Mouse (Mus musculus): ENCODE data around the gene Timd4. TPM values are rescaled to one million over a fixed set of nuclear protein-coding genes. Genes with fewer than 3 reads are reported as not detected.

Gene Timd4
- polyA plus RNA-seq, 1 experiment from 2014 or later = 7.9 TPM

GRCm38 (mm10) chr11:46835080-46835479 is 24.5 kb downstream of the Timd4 start:
- H3K4me3 ChIP-seq (ENCODE audit: low read depth, low read length) = no peak overlapping the region
- H3K9ac ChIP-seq (replicated peaks) = no peak overlapping the region
- no peak overlapping the region for H3K4me2 ChIP-seq (ENCODE audit: low read depth, low read length)
- H3K4me1 ChIP-seq (ENCODE audit: insufficient read depth) = no peaks in the 10 kb centered on the region
- H3K27ac ChIP-seq (ENCODE audit: low read depth) = no peak overlapping the region
- no peaks in the 10 kb centered on the region for H3K9me3 ChIP-seq (ENCODE audit: low read length)
- 57% methylated on average over 1 of the region's 1 CpGs for WGBS (ENCODE audit: insufficient replicate concordance)
- H3K36me3 ChIP-seq (replicated peaks; ENCODE audit: insufficient read depth, low read length) = no peaks in the 10 kb centered on the region
- no peaks in the 10 kb centered on the region for H3K27me3 ChIP-seq (ENCODE audit: insufficient read depth, low read length)
- DNase-seq (no peak), ATAC-seq (no peak)
- no peak for TF ChIP-seq CTCF (IDR thresholded peaks at IDR 0.05; ENCODE audit: low read depth)
- TF ChIP-seq EP300 (IDR thresholded peaks at IDR 0.05; ENCODE audit: low read depth) = no peak

- no peak overlapping the region for H3K4me2 ChIP-seq (ENCODE audit: low read depth, low read length)
- H3K36me3 ChIP-seq (replicated peaks; ENCODE audit: insufficient read depth, low read length) = no peaks in the 10 kb centered on the region
- H3K4me3 ChIP-seq (ENCODE audit: low read depth, low read length) = no peak overlapping the region
- DNase-seq = no peak
- no peak for ATAC-seq
- 69% methylated on average over 2 of the region's 2 CpGs for WGBS (ENCODE audit: insufficient replicate concordance)
- no peak overlapping the region for H3K27ac ChIP-seq (ENCODE audit: low read depth)
- no peak overlapping the region for H3K9ac ChIP-seq (replicated peaks)
- no peak for TF ChIP-seq EP300 (IDR thresholded peaks at IDR 0.05; ENCODE audit: low read depth)
- no peaks in the 10 kb centered on the region for H3K9me3 ChIP-seq (ENCODE audit: low read length)
- no peaks in the 10 kb centered on the region for H3K27me3 ChIP-seq (ENCODE audit: insufficient read depth, low read length)
- no peaks in the 10 kb centered on the region for H3K4me1 ChIP-seq (ENCODE audit: insufficient read depth)
Measured at GRCm38 (mm10) chr11:46842015-46842726, 31.6 kb downstream of the Timd4 start.

DNA sequence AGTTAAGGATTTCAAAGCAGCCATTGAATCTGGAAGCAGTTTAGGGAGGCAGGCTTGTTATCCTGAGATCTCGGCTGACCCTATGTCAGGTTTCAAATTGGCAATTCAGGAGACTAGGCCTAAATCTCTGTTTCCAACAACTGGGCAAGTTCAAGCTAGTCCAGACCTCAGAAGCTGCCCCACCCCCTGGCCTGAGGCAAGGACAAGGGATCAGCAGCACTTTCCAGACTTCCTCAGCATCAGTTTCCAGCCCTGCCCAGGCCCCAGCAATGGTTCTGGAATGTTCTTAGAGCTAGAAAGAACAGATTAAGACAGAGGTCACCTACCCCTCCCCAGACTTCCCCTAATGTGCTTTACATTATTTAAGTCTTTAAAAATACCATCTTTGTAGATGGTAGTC is 36.1 kb downstream of the Timd4 start:
- DNase-seq (no peak), ATAC-seq (no peak)
- H3K9ac ChIP-seq (replicated peaks) = no peak overlapping the region
- H3K4me2 ChIP-seq (ENCODE audit: low read depth, low read length) = no peak overlapping the region
- no peak overlapping the region for H3K4me3 ChIP-seq (ENCODE audit: low read depth, low read length)
- H3K27ac ChIP-seq (ENCODE audit: low read depth) = no peak overlapping the region
- no peaks in the 10 kb centered on the region for H3K27me3 ChIP-seq (ENCODE audit: insufficient read depth, low read length)
- no peaks in the 10 kb centered on the region for H3K36me3 ChIP-seq (replicated peaks; ENCODE audit: insufficient read depth, low read length)
- WGBS (ENCODE audit: insufficient replicate concordance) = 62% methylated on average over 1 of the region's 1 CpGs
- TF ChIP-seq EP300 (IDR thresholded peaks at IDR 0.05; ENCODE audit: low read depth) (no peak), CTCF (IDR thresholded peaks at IDR 0.05; ENCODE audit: low read depth) (no peak)
- no peaks in the 10 kb centered on the region for H3K9me3 ChIP-seq (ENCODE audit: low read length)
- H3K4me1 ChIP-seq (ENCODE audit: insufficient read depth) = 0 out of 2 replicates have a peak, but pooled peaks cover 2% of the 10 kb centered on the region

GRCm38 (mm10) chr11:46847827-46848220 is 37.2 kb downstream of the Timd4 start:
- H3K9ac ChIP-seq (replicated peaks) = no peak overlapping the region
- H3K4me1 ChIP-seq (ENCODE audit: insufficient read depth) = 0 out of 2 replicates have a peak, but pooled peaks cover 2% of the 10 kb centered on the region
- no peaks in the 10 kb centered on the region for H3K9me3 ChIP-seq (ENCODE audit: low read length)
- no peaks in the 10 kb centered on the region for H3K36me3 ChIP-seq (replicated peaks; ENCODE audit: insufficient read depth, low read length)
- H3K4me3 ChIP-seq (ENCODE audit: low read depth, low read length) = no peak overlapping the region
- H3K27me3 ChIP-seq (ENCODE audit: insufficient read depth, low read length) = no peaks in the 10 kb centered on the region
- H3K4me2 ChIP-seq (ENCODE audit: low read depth, low read length) = no peak overlapping the region
- no peak overlapping the region for H3K27ac ChIP-seq (ENCODE audit: low read depth)
- TF ChIP-seq CTCF (IDR thresholded peaks at IDR 0.05; ENCODE audit: low read depth) (no peak), EP300 (IDR thresholded peaks at IDR 0.05; ENCODE audit: low read depth) (no peak)
- WGBS (ENCODE audit: insufficient replicate concordance) = 66% methylated on average over 3 of the region's 3 CpGs
- ATAC-seq = no peak
- no peak for DNase-seq

GRCm38 (mm10) chr11:46848221-46848971 is 37.8 kb downstream of the Timd4 start:
- no peak overlapping the region for H3K4me3 ChIP-seq (ENCODE audit: low read depth, low read length)
- WGBS (ENCODE audit: insufficient replicate concordance) = 41% methylated on average over 8 of the region's 8 CpGs
- 0 out of 2 replicates have a peak, but pooled peaks cover 2% of the 10 kb centered on the region for H3K4me1 ChIP-seq (ENCODE audit: insufficient read depth)
- no peaks in the 10 kb centered on the region for H3K27me3 ChIP-seq (ENCODE audit: insufficient read depth, low read length)
- DNase-seq (no peak), ATAC-seq (no peak)
- TF ChIP-seq CTCF (IDR thresholded peaks at IDR 0.05; ENCODE audit: low read depth) (peak; percentile 25; the same call in 1 of the 2 replicates), EP300 (IDR thresholded peaks at IDR 0.05; ENCODE audit: low read depth) (no peak)
- H3K9me3 ChIP-seq (ENCODE audit: low read length) = no peaks in the 10 kb centered on the region
- no peaks in the 10 kb centered on the region for H3K36me3 ChIP-seq (replicated peaks; ENCODE audit: insufficient read depth, low read length)
- H3K4me2 ChIP-seq (ENCODE audit: low read depth, low read length) = no peak overlapping the region
- no peak overlapping the region for H3K9ac ChIP-seq (replicated peaks)
- H3K27ac ChIP-seq (ENCODE audit: low read depth) = no peak overlapping the region

- Histone ChIP-seq H3K4me2 (ENCODE audit: low read depth, low read length) (no peak overlapping the region), H3K4me1 (ENCODE audit: insufficient read depth) (no peaks in the 10 kb centered on the region), H3K9me3 (ENCODE audit: low read length) (no peaks in the 10 kb centered on the region), H3K9ac (replicated peaks) (no peak overlapping the region), H3K36me3 (replicated peaks; ENCODE audit: insufficient read depth, low read length) (no peaks in the 10 kb centered on the region), H3K27me3 (ENCODE audit: insufficient read depth, low read length) (no peaks in the 10 kb centered on the region), H3K27ac (ENCODE audit: low read depth) (no peak overlapping the region), H3K4me3 (ENCODE audit: low read depth, low read length) (no peak overlapping the region)
- ATAC-seq (no peak), DNase-seq (no peak)
- no peak for TF ChIP-seq EP300 (IDR thresholded peaks at IDR 0.05; ENCODE audit: low read depth)
- peak; percentile 42 for TF ChIP-seq CTCF (IDR thresholded peaks at IDR 0.05; ENCODE audit: low read depth)
- 67% methylated on average over 1 of the region's 1 CpGs for WGBS (ENCODE audit: insufficient replicate concordance)
Measured at GRCm38 (mm10) chr11:46864809-46865208, 54.2 kb downstream of the Timd4 start.
